Mouse (Mus musculus): Measurements from ENCODE around the gene Gm49384. TPM values are rescaled to one million over a fixed set of nuclear protein-coding genes. Genes with fewer than 3 reads are reported as not detected.
"Not testable (repeated sequence)": the region's sequence is repeated elsewhere in the genome, so short reads cannot be mapped to it uniquely, and the experiment has no call there.

The Gm49384 gene
- polyA plus RNA-seq, 1 experiment from 2014 or later: 9.8 TPM

DNA sequence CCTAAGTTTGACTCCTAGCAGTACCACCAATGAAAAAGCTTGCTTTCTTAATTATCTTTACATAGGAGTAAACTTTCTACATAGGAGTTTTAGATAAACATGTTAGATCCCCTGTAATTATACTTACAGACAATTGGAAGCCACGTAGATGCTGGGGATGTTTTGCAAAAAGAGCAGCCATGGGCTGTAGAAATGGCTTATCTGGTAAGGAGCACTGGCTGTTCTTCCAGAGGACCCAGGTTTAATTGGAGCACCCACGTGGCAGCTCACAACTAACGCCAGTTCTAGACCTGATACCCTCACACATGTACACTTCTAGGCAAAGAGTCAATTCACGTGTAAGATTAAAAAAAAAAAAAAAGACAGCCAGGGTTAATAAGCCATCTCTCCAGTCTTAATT lies 22.3 kb downstream of the Gm49384 start:
- ATAC-seq: no peak
- Histone ChIP-seq H3K4me3 (ENCODE audit: low read depth, low read length) (no peak overlapping the region), H3K4me2 (ENCODE audit: low read length) (no peak overlapping the region), H3K27me3 (ENCODE audit: control insufficient read depth, insufficient read depth, low read depth, low read length) (no peaks in the 10 kb centered on the region), H3K4me1 (ENCODE audit: control insufficient read depth, insufficient read depth, low read length) (peaks cover 21% of the 10 kb centered on the region), H3K9ac (ENCODE audit: low read depth, low read length) (no peak overlapping the region), H3K27ac (ENCODE audit: low read length) (no peak overlapping the region), H3K9me3 (replicated peaks; ENCODE audit: control insufficient read depth, low read length, poor library complexity, severe bottlenecking) (no peaks in the 10 kb centered on the region), H3K36me3 (ENCODE audit: control insufficient read depth, insufficient read depth, low read length) (no peaks in the 10 kb centered on the region)
- 93% methylated on average over 4 of the region's 4 CpGs for WGBS

GRCm38 (mm10) chr12:69179371-69179770 lies 24.7 kb downstream of the Gm49384 start:
- Histone ChIP-seq H3K27me3 (ENCODE audit: control insufficient read depth, insufficient read depth, low read depth, low read length) (no peaks in the 10 kb centered on the region), H3K4me1 (ENCODE audit: control insufficient read depth, insufficient read depth, low read length) (peaks cover 7% of the 10 kb centered on the region), H3K9me3 (replicated peaks; ENCODE audit: control insufficient read depth, low read length, poor library complexity, severe bottlenecking) (no peaks in the 10 kb centered on the region), H3K4me3 (ENCODE audit: low read depth, low read length) (no peak overlapping the region), H3K4me2 (ENCODE audit: low read length) (no peak overlapping the region), H3K9ac (ENCODE audit: low read depth, low read length) (no peak overlapping the region), H3K36me3 (ENCODE audit: control insufficient read depth, insufficient read depth, low read length) (no peaks in the 10 kb centered on the region), H3K27ac (ENCODE audit: low read length) (no peak overlapping the region)
- ATAC-seq: no peak
- 70% methylated on average over 12 of the region's 12 CpGs for WGBS

DNA sequence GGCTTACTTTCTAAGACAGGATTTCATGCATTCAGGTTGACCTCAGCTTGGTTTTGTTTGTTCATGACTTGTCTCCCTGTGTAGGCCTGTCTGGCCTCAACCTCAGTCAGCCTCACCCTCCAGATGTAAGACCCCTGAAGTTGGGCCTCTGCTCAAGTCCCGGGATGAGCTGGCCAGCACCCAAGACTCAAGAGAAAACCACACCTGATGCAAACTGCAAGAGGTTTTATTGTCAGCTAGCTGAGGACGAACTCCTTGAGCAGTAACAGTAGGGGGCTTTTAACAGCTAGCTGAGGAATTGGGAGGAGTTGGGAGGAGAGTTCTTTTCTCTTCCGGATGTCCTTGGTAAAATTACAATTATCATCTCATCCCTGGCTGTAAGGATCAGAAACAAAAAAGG lies 26.5 kb downstream of the Gm49384 start:
- H3K9ac ChIP-seq (ENCODE audit: low read depth, low read length): no peak overlapping the region
- no peaks in the 10 kb centered on the region for H3K36me3 ChIP-seq (ENCODE audit: control insufficient read depth, insufficient read depth, low read length)
- 78% methylated on average over 3 of the region's 3 CpGs for WGBS
- no peaks in the 10 kb centered on the region for H3K27me3 ChIP-seq (ENCODE audit: control insufficient read depth, insufficient read depth, low read depth, low read length)
- no peak for ATAC-seq
- H3K27ac ChIP-seq (ENCODE audit: low read length): no peak overlapping the region
- H3K4me1 ChIP-seq (ENCODE audit: control insufficient read depth, insufficient read depth, low read length): peaks cover 2% of the 10 kb centered on the region; the same call in 1 of the 2 replicates
- no peak overlapping the region for H3K4me3 ChIP-seq (ENCODE audit: low read depth, low read length)
- H3K4me2 ChIP-seq (ENCODE audit: low read length): no peak overlapping the region
- H3K9me3 ChIP-seq (replicated peaks; ENCODE audit: control insufficient read depth, low read length, poor library complexity, severe bottlenecking): no peaks in the 10 kb centered on the region

- Histone ChIP-seq H3K4me1 (ENCODE audit: control insufficient read depth, insufficient read depth, low read length) (no peaks in the 10 kb centered on the region), H3K4me2 (ENCODE audit: low read length) (no peak overlapping the region), H3K9me3 (replicated peaks; ENCODE audit: control insufficient read depth, low read length, poor library complexity, severe bottlenecking) (no peaks in the 10 kb centered on the region), H3K36me3 (ENCODE audit: control insufficient read depth, insufficient read depth, low read length) (no peaks in the 10 kb centered on the region), H3K9ac (ENCODE audit: low read depth, low read length) (no peak overlapping the region), H3K27ac (ENCODE audit: low read length) (no peak overlapping the region), H3K4me3 (ENCODE audit: low read depth, low read length) (no peak overlapping the region), H3K27me3 (ENCODE audit: control insufficient read depth, insufficient read depth, low read depth, low read length) (no peaks in the 10 kb centered on the region)
- no peak for ATAC-seq
- 97% methylated on average over 3 of the region's 3 CpGs for WGBS
Measured at GRCm38 (mm10) chr12:69175975-69176374, 28.1 kb downstream of the Gm49384 start.

GRCm38 (mm10) chr12:69171307-69171706 lies 32.8 kb downstream of the Gm49384 start:
- H3K4me3 ChIP-seq (ENCODE audit: low read depth, low read length): no peak overlapping the region
- no peak overlapping the region for H3K27ac ChIP-seq (ENCODE audit: low read length)
- no peak overlapping the region for H3K4me2 ChIP-seq (ENCODE audit: low read length)
- ATAC-seq: no peak
- WGBS: 93% methylated on average over 2 of the region's 2 CpGs
- no peaks in the 10 kb centered on the region for H3K36me3 ChIP-seq (ENCODE audit: control insufficient read depth, insufficient read depth, low read length)
- H3K9ac ChIP-seq (ENCODE audit: low read depth, low read length): no peak overlapping the region
- H3K27me3 ChIP-seq (ENCODE audit: control insufficient read depth, insufficient read depth, low read depth, low read length): no peaks in the 10 kb centered on the region
- H3K4me1 ChIP-seq (ENCODE audit: control insufficient read depth, insufficient read depth, low read length): peaks cover 8% of the 10 kb centered on the region
- no peaks in the 10 kb centered on the region for H3K9me3 ChIP-seq (replicated peaks; ENCODE audit: control insufficient read depth, low read length, poor library complexity, severe bottlenecking)

- H3K4me2 ChIP-seq (ENCODE audit: low read length): peak within 1 kb of the TSS; percentile 98
- H3K27me3 ChIP-seq (ENCODE audit: control insufficient read depth, insufficient read depth, low read depth, low read length): no peaks in the 10 kb centered on the region
- peak; percentile 93 for ATAC-seq
- WGBS: under 1% methylated on average over 40 of the region's 40 CpGs
- peak within 1 kb of the TSS; percentile 67 for H3K4me3 ChIP-seq (ENCODE audit: low read depth, low read length)
- peak within 1 kb of the TSS; percentile 62 for H3K27ac ChIP-seq (ENCODE audit: low read length)
- peak within 1 kb of the TSS; percentile 61 for H3K9ac ChIP-seq (ENCODE audit: low read depth, low read length)
- peaks cover 8% of the 10 kb centered on the region for H3K4me1 ChIP-seq (ENCODE audit: control insufficient read depth, insufficient read depth, low read length)
- H3K36me3 ChIP-seq (ENCODE audit: control insufficient read depth, insufficient read depth, low read length): no peaks in the 10 kb centered on the region
- no peaks in the 10 kb centered on the region for H3K9me3 ChIP-seq (replicated peaks; ENCODE audit: control insufficient read depth, low read length, poor library complexity, severe bottlenecking)
Measured at GRCm38 (mm10) chr12:69168461-69169106, 35.5 kb downstream of the Gm49384 start, which contains the start of gene Lrr1. TSS of gene Lrr1 (plus strand) at chr12:69168814.

- Histone ChIP-seq H3K9me3 (replicated peaks; ENCODE audit: control insufficient read depth, low read length, poor library complexity, severe bottlenecking) (no peaks in the 10 kb centered on the region), H3K4me2 (ENCODE audit: low read length) (peak overlapping the region; percentile 98), H3K4me3 (ENCODE audit: low read depth, low read length) (peak overlapping the region; percentile 67), H3K4me1 (ENCODE audit: control insufficient read depth, insufficient read depth, low read length) (peaks cover 8% of the 10 kb centered on the region), H3K27ac (ENCODE audit: low read length) (peak overlapping the region; percentile 62), H3K36me3 (ENCODE audit: control insufficient read depth, insufficient read depth, low read length) (no peaks in the 10 kb centered on the region), H3K27me3 (ENCODE audit: control insufficient read depth, insufficient read depth, low read depth, low read length) (no peaks in the 10 kb centered on the region), H3K9ac (ENCODE audit: low read depth, low read length) (peak overlapping the region; percentile 61)
- peak; percentile 73 for ATAC-seq
- 7% methylated on average over 18 of the region's 18 CpGs for WGBS
Measured at GRCm38 (mm10) chr12:69167656-69168460, 36.2 kb downstream of the Gm49384 start.

GRCm38 (mm10) chr12:69166861-69167581 lies 37.0 kb downstream of the Gm49384 start:
- not testable (repeated sequence) for ATAC-seq; H3K27me3 ChIP-seq (ENCODE audit: control insufficient read depth, insufficient read depth, low read depth, low read length); H3K9ac ChIP-seq (ENCODE audit: low read depth, low read length); H3K9me3 ChIP-seq (replicated peaks; ENCODE audit: control insufficient read depth, low read length, poor library complexity, severe bottlenecking); H3K4me1 ChIP-seq (ENCODE audit: control insufficient read depth, insufficient read depth, low read length); H3K36me3 ChIP-seq (ENCODE audit: control insufficient read depth, insufficient read depth, low read length); H3K27ac ChIP-seq (ENCODE audit: low read length); H3K4me3 ChIP-seq (ENCODE audit: low read depth, low read length); H3K4me2 ChIP-seq (ENCODE audit: low read length)
- 72% methylated on average over 8 of the region's 8 CpGs for WGBS

DNA sequence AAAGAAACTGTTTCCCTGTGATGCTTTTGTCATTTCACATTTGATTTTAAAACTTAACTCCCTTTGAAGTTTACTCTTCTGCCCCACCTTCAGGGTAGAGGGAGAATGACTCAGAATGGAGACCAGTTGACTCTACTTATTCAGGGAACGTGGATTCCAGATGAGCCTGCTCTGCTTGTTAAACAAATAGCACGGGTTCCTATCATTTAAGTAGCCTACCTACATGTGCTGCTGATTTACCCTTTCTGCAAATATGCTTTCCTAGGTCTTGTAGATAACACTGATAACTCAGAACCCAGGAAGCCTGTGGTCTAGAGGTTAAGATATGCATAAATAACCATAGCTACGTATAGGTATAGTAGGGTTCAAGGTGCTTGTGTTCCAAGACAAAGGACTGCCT lies 39.2 kb downstream of the Gm49384 start:
- WGBS: 64% methylated on average over 3 of the region's 3 CpGs
- Histone ChIP-seq H3K9ac (ENCODE audit: low read depth, low read length) (no peak overlapping the region), H3K36me3 (ENCODE audit: control insufficient read depth, insufficient read depth, low read length) (no peaks in the 10 kb centered on the region), H3K4me1 (ENCODE audit: control insufficient read depth, insufficient read depth, low read length) (peaks cover 8% of the 10 kb centered on the region), H3K27ac (ENCODE audit: low read length) (no peak overlapping the region), H3K4me2 (ENCODE audit: low read length) (no peak overlapping the region), H3K9me3 (replicated peaks; ENCODE audit: control insufficient read depth, low read length, poor library complexity, severe bottlenecking) (no peaks in the 10 kb centered on the region), H3K27me3 (ENCODE audit: control insufficient read depth, insufficient read depth, low read depth, low read length) (no peaks in the 10 kb centered on the region), H3K4me3 (ENCODE audit: low read depth, low read length) (no peak overlapping the region)
- no peak for ATAC-seq
